Mouse (Mus musculus): ENCODE data around the gene Bri3. TPM values are rescaled to one million over a fixed set of nuclear protein-coding genes. Genes with fewer than 3 reads are reported as not detected.

Bri3 gene
- polyA plus RNA-seq, 1 experiment from 2014 or later, result 121 TPM

DNA sequence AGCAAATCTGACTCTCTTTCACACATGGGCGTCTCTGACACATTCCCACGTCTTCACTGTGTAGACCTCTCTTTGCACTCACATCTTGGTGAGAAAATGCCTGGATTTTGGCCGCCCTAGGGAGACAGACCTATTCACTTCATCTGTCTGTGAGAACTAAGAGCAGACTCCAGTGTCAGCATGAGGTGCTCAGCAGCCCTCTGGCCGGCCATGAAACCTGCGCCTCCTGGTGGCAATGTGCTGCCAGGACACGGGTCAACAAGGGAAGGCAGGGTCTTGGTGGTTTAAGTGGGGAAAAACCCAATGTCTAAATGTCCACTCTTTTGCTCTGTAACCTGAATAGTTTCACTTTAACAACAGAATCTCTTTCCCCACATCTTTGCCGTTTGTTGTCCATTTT is 29.8 kb upstream of the Bri3 start:
- Histone ChIP-seq H3K9ac (ENCODE audit: low read length) (no peak overlapping the region), H3K4me2 (ENCODE audit: low read depth) (no peak overlapping the region), H3K4me1 (ENCODE audit: control insufficient read depth, insufficient read depth, low read length) (no peaks in the 10 kb centered on the region), H3K27ac (ENCODE audit: low read depth, low read length) (no peak overlapping the region), H3K27me3 (ENCODE audit: control insufficient read depth, insufficient read depth, low read length) (no peaks in the 10 kb centered on the region), H3K36me3 (ENCODE audit: control insufficient read depth, insufficient read depth, low read length) (peaks cover 3% of the 10 kb centered on the region), H3K9me3 (ENCODE audit: control insufficient read depth, low read length) (no peaks in the 10 kb centered on the region), H3K4me3 (ENCODE audit: low read depth, low read length) (no peak overlapping the region)
- DNase-seq (ENCODE audit: low spot score) (peak; percentile 67), ATAC-seq (ENCODE audit: insufficient read depth, low FRiP score, low TSS enrichment) (no peak)
- 29% methylated on average over 7 of the region's 7 CpGs for WGBS

DNA sequence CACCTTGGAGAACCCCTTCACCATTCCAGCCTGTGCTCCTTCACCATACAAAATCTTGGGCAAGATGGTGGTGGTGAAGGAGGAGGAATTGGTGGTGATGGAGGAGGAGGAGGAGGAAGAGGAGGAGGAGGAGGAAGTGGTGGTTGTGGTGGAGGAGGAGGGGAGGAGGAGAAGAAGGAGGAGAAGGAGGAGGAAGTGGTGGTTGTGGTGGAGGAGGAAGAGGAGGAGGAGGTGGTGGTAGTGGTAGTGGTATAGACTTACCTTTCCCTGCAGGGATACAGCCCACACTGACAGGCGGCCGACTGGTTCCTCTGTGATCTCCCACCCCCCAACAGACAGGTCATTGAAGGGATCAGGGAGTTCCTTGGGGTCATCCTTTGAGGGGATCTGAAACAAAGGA is 28.2 kb upstream of the Bri3 start:
- ATAC-seq (ENCODE audit: insufficient read depth, low FRiP score, low TSS enrichment), result no peak
- Histone ChIP-seq H3K4me2 (ENCODE audit: low read depth) (no peak overlapping the region), H3K27me3 (ENCODE audit: control insufficient read depth, insufficient read depth, low read length) (no peaks in the 10 kb centered on the region), H3K27ac (ENCODE audit: low read depth, low read length) (no peak overlapping the region), H3K4me3 (ENCODE audit: low read depth, low read length) (no peak overlapping the region), H3K9me3 (ENCODE audit: control insufficient read depth, low read length) (no peaks in the 10 kb centered on the region), H3K36me3 (ENCODE audit: control insufficient read depth, insufficient read depth, low read length) (no peaks in the 10 kb centered on the region; the same call in 1 of the 2 replicates), H3K4me1 (ENCODE audit: control insufficient read depth, insufficient read depth, low read length) (no peaks in the 10 kb centered on the region), H3K9ac (ENCODE audit: low read length) (no peak overlapping the region)
- WGBS, result 75% methylated on average over 2 of the region's 2 CpGs
- DNase-seq (ENCODE audit: low spot score), result no peak

DNA sequence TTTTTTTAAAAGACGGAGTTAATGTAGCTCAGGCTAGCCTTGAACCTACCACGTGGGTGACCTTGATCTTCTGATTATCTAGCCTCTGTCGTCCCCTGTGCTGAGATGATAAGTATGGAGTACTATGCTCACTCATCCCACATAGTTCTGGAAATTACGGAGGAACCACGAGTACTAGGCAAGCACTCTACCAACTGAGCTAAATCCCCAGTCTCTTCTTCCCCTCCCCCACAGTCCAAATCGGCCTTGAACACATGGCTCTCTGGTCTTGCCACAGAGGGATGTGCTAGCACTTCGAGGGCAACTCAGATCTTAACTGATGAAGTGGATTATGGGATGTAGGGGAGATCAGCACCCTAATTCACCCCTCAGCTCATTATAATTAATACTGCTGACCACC is 26.2 kb upstream of the Bri3 start:
- 91% methylated on average over 7 of the region's 7 CpGs for WGBS
- no peaks in the 10 kb centered on the region for H3K36me3 ChIP-seq (ENCODE audit: control insufficient read depth, insufficient read depth, low read length)
- H3K4me3 ChIP-seq (ENCODE audit: low read depth, low read length), result no peak overlapping the region
- H3K27ac ChIP-seq (ENCODE audit: low read depth, low read length), result no peak overlapping the region
- H3K4me2 ChIP-seq (ENCODE audit: low read depth), result no peak overlapping the region
- no peaks in the 10 kb centered on the region for H3K9me3 ChIP-seq (ENCODE audit: control insufficient read depth, low read length)
- peak; percentile 4 for DNase-seq (ENCODE audit: low spot score)
- H3K27me3 ChIP-seq (ENCODE audit: control insufficient read depth, insufficient read depth, low read length), result no peaks in the 10 kb centered on the region
- ATAC-seq (ENCODE audit: insufficient read depth, low FRiP score, low TSS enrichment), result no peak
- peaks cover 5% of the 10 kb centered on the region for H3K4me1 ChIP-seq (ENCODE audit: control insufficient read depth, insufficient read depth, low read length)
- no peak overlapping the region for H3K9ac ChIP-seq (ENCODE audit: low read length)

DNA sequence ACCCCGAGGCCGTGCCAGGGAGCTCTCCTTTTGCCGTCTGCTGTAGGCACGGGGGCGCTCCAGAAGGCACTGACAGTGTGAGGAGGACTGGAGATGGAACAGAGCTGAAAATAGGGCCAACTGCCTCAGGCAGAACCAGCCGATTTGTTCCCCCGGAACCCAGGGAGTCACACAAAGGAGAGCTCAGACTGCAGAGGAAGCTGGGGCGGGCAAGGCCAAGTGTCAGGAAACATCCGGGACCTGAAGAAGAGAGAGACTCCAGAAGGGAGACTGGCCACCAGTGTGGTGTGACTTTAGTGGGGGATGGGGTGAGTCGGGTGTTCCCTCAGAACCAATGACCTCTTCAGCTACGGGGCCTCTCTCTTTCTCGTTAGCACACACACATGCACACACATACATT is 24.9 kb upstream of the Bri3 start:
- DNase-seq (ENCODE audit: low spot score), result peak; percentile 8
- no peak overlapping the region for H3K9ac ChIP-seq (ENCODE audit: low read length)
- WGBS, result 81% methylated on average over 12 of the region's 12 CpGs

DNA sequence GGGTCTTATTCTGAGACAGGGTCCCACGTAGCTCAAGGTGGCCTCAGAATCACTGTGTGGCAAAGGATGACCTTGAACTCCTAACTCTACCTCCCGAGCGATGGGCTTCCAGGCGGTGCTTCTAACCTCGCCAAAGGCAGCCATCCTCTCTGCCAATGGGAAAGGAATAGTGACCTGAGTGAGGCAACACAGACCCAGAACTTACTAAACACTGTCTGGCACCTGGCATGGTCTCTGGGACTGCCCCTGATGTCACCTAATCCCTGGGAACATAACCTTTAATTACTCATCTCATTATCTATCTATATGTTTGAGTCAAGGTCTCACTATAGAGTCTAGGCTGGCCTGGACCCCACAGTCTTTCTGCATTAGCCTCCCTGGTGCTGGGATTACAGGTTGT is 24.3 kb upstream of the Bri3 start:
- Histone ChIP-seq H3K9me3 (ENCODE audit: control insufficient read depth, low read length) (no peaks in the 10 kb centered on the region), H3K36me3 (ENCODE audit: control insufficient read depth, insufficient read depth, low read length) (no peaks in the 10 kb centered on the region), H3K4me3 (ENCODE audit: low read depth, low read length) (no peak overlapping the region), H3K27ac (ENCODE audit: low read depth, low read length) (no peak overlapping the region), H3K4me1 (ENCODE audit: control insufficient read depth, insufficient read depth, low read length) (peaks cover 5% of the 10 kb centered on the region), H3K9ac (ENCODE audit: low read length) (no peak overlapping the region), H3K4me2 (ENCODE audit: low read depth) (no peak overlapping the region), H3K27me3 (ENCODE audit: control insufficient read depth, insufficient read depth, low read length) (no peaks in the 10 kb centered on the region)
- no peak for ATAC-seq (ENCODE audit: insufficient read depth, low FRiP score, low TSS enrichment)
- WGBS, result 91% methylated on average over 5 of the region's 5 CpGs
- peak; percentile 2 for DNase-seq (ENCODE audit: low spot score)

More for the DNA sequence above, 24.9 kb upstream of the Bri3 start:
- H3K27ac ChIP-seq (ENCODE audit: low read depth, low read length), result no peak overlapping the region
- no peak overlapping the region for H3K4me2 ChIP-seq (ENCODE audit: low read depth)
- peaks cover 5% of the 10 kb centered on the region for H3K4me1 ChIP-seq (ENCODE audit: control insufficient read depth, insufficient read depth, low read length)
- ATAC-seq (ENCODE audit: insufficient read depth, low FRiP score, low TSS enrichment), result no peak
- no peaks in the 10 kb centered on the region for H3K27me3 ChIP-seq (ENCODE audit: control insufficient read depth, insufficient read depth, low read length)
- no peaks in the 10 kb centered on the region for H3K36me3 ChIP-seq (ENCODE audit: control insufficient read depth, insufficient read depth, low read length)
- H3K4me3 ChIP-seq (ENCODE audit: low read depth, low read length), result no peak overlapping the region
- no peaks in the 10 kb centered on the region for H3K9me3 ChIP-seq (ENCODE audit: control insufficient read depth, low read length)

DNA sequence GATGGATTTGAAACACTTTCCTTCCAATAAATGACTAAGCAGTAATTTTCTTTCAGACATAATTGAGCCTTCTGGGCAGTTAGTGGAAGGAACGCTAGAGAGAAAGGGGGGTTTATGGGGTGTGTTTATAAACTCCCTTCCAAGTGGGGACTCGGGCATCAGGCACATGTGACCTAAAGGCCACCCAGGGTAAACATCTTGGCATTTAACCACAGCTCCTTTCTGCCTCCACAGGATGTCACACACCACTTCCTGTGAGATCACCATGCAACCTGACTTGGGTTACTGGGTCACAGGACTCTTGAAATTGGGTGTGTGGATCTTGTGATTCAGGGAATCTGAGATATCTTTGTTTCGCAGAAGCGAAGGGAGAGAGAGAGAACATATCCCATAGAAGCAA is 22.9 kb upstream of the Bri3 start:
- Histone ChIP-seq H3K27me3 (ENCODE audit: control insufficient read depth, insufficient read depth, low read length) (no peaks in the 10 kb centered on the region), H3K27ac (ENCODE audit: low read depth, low read length) (no peak overlapping the region), H3K9me3 (ENCODE audit: control insufficient read depth, low read length) (no peaks in the 10 kb centered on the region), H3K9ac (ENCODE audit: low read length) (no peak overlapping the region), H3K4me2 (ENCODE audit: low read depth) (no peak overlapping the region), H3K4me3 (ENCODE audit: low read depth, low read length) (no peak overlapping the region), H3K36me3 (ENCODE audit: control insufficient read depth, insufficient read depth, low read length) (no peaks in the 10 kb centered on the region), H3K4me1 (ENCODE audit: control insufficient read depth, insufficient read depth, low read length) (peaks cover 5% of the 10 kb centered on the region)
- 76% methylated on average over 4 of the region's 4 CpGs for WGBS
- no peak for DNase-seq (ENCODE audit: low spot score)
- ATAC-seq (ENCODE audit: insufficient read depth, low FRiP score, low TSS enrichment), result no peak

DNA sequence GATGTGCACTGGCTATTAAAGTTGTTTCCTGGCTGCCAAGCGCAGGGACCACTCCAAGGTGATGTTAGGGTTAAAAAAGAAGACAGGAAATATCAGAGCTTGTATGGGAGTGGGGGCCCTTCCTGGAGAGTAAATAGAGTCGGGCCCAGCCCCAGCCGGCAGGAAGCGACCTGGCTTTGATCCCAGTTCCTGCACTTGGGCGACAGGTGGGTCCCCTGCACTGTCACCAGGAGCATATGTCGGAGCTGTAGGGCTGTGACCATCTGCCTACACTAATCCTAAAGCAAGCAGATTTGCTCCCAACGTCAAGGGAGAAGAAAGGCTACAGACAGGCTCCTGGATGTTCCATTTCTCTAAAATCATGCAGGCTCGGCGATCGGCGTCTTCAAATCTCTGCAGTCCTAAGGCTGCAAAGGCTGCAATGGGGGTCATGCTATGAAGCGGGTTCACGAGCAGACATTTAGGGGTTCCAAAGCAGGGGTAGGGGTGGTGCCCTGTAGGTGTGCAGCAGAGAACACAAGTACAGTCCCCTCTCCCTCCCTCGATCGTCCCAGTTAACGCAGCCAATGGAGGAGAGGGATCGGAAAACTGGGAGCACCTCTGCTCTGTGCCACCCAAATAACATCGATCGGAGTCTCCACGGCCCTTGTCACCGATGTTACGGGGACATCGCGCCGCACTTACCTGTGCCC is 21.3 kb upstream of the Bri3 start:
- Histone ChIP-seq H3K27me3 (ENCODE audit: control insufficient read depth, insufficient read depth, low read length) (no peaks in the 10 kb centered on the region), H3K36me3 (ENCODE audit: control insufficient read depth, insufficient read depth, low read length) (no peaks in the 10 kb centered on the region), H3K4me1 (ENCODE audit: control insufficient read depth, insufficient read depth, low read length) (peaks cover 5% of the 10 kb centered on the region), H3K27ac (ENCODE audit: low read depth, low read length) (no peak overlapping the region), H3K4me3 (ENCODE audit: low read depth, low read length) (peak overlapping the region; percentile 61), H3K9me3 (ENCODE audit: control insufficient read depth, low read length) (no peaks in the 10 kb centered on the region), H3K4me2 (ENCODE audit: low read depth) (peak overlapping the region; percentile 77), H3K9ac (ENCODE audit: low read length) (peak overlapping the region; percentile 73)
- DNase-seq (ENCODE audit: low spot score) (no peak), ATAC-seq (ENCODE audit: insufficient read depth, low FRiP score, low TSS enrichment) (no peak; the same call in 1 of the 2 replicates)
- 3% methylated on average over 25 of the region's 25 CpGs for WGBS

DNA sequence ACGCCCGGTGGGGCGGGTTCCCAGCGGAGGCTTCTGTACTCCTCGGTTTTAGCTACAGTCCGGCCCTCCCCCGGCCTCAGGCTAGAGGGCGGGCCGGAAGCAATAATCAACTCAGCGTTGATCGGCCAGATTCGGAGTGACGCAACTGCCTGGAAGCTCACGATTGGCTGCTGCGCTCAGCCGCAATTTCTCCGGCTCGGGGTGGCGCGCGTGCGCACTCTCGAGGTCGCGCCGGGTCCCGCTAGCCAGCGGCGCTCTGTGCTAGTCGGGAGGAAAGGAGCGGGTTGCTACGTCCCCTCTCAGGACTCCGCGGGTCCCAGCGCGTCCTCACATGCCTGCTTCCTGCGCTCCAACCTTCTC is 20.8 kb upstream of the Bri3 start, which contains the start of gene Tecpr1:
TSS of gene Tecpr1 (minus strand) at position 113 of the 360 bp plus-strand sequence.
- Histone ChIP-seq H3K4me3 (ENCODE audit: low read depth, low read length) (peak within 1 kb of the TSS; percentile 61), H3K36me3 (ENCODE audit: control insufficient read depth, insufficient read depth, low read length) (no peaks in the 10 kb centered on the region), H3K4me2 (ENCODE audit: low read depth) (peak within 1 kb of the TSS; percentile 77), H3K9ac (ENCODE audit: low read length) (peak within 1 kb of the TSS; percentile 78), H3K9me3 (ENCODE audit: control insufficient read depth, low read length) (no peaks in the 10 kb centered on the region), H3K4me1 (ENCODE audit: control insufficient read depth, insufficient read depth, low read length) (peaks cover 5% of the 10 kb centered on the region), H3K27me3 (ENCODE audit: control insufficient read depth, insufficient read depth, low read length) (no peaks in the 10 kb centered on the region), H3K27ac (ENCODE audit: low read depth, low read length) (peak within 1 kb of the TSS; percentile 29; the same call in 1 of the 2 replicates)
- ATAC-seq (ENCODE audit: insufficient read depth, low FRiP score, low TSS enrichment) (peak; percentile 95), DNase-seq (ENCODE audit: low spot score) (peak; percentile 95)
- under 1% methylated on average over 37 of the region's 37 CpGs for WGBS

Data from neural tube, embryonic 11.5 days (tissue).